Mouse (Mus musculus): Measurements from ENCODE around the gene Cdh13. TPM values are rescaled to one million over a fixed set of nuclear protein-coding genes. Genes with fewer than 3 reads are reported as not detected.

Cdh13 gene
- polyA plus RNA-seq, 3 experiments from 2014 or later: 0.15 to 0.35 TPM; not detected in 1

- no peak for ATAC-seq
Observed at GRCm38 (mm10) chr8:118827726-118828125, 544.2 kb downstream of the Cdh13 start.

- no peak for ATAC-seq
Observed at GRCm38 (mm10) chr8:118830291-118830690, 546.8 kb downstream of the Cdh13 start.

- no peak for ATAC-seq
Observed at GRCm38 (mm10) chr8:118831026-118831425, 547.5 kb downstream of the Cdh13 start.

- ATAC-seq: no peak
Observed at GRCm38 (mm10) chr8:118838801-118839200, 555.3 kb downstream of the Cdh13 start.

GRCm38 (mm10) chr8:118845690-118846089 lies 562.2 kb downstream of the Cdh13 start:
- no peak for ATAC-seq

- no peak for ATAC-seq
Observed at GRCm38 (mm10) chr8:118848021-118848420, 564.5 kb downstream of the Cdh13 start.

GRCm38 (mm10) chr8:118849515-118849914 lies 566.0 kb downstream of the Cdh13 start:
- ATAC-seq: no peak

- ATAC-seq: no peak
Observed at GRCm38 (mm10) chr8:118850381-118850780, 566.8 kb downstream of the Cdh13 start.

- no peak for ATAC-seq
Observed at GRCm38 (mm10) chr8:118851361-118851760, 567.8 kb downstream of the Cdh13 start.

- ATAC-seq: no peak
Observed at GRCm38 (mm10) chr8:118852861-118853260, 569.3 kb downstream of the Cdh13 start.

GRCm38 (mm10) chr8:118854656-118855055 lies 571.1 kb downstream of the Cdh13 start:
- no peak for ATAC-seq

GRCm38 (mm10) chr8:118866332-118866731 lies 582.8 kb downstream of the Cdh13 start:
- ATAC-seq: no peak

- ATAC-seq: no peak
Observed at GRCm38 (mm10) chr8:118870711-118871110, 587.2 kb downstream of the Cdh13 start.

GRCm38 (mm10) chr8:118879939-118880825 lies 596.6 kb downstream of the Cdh13 start:
- no peak for ATAC-seq

- no peak for ATAC-seq
Observed at GRCm38 (mm10) chr8:118884296-118884695, 600.8 kb downstream of the Cdh13 start.

- no peak for ATAC-seq
Observed at GRCm38 (mm10) chr8:118884988-118885387, 601.5 kb downstream of the Cdh13 start.

- no peak for ATAC-seq
Observed at GRCm38 (mm10) chr8:118902402-118902801, 618.9 kb downstream of the Cdh13 start.

- no peak for ATAC-seq
Observed at GRCm38 (mm10) chr8:118916513-118916912, 633.0 kb downstream of the Cdh13 start.

GRCm38 (mm10) chr8:118937412-118937811 lies 653.9 kb downstream of the Cdh13 start:
- ATAC-seq: no peak

GRCm38 (mm10) chr8:118938025-118938424 lies 654.5 kb downstream of the Cdh13 start:
- ATAC-seq: no peak

- no peak for ATAC-seq
Observed at GRCm38 (mm10) chr8:118951766-118952741, 668.5 kb downstream of the Cdh13 start.

- no peak for ATAC-seq
Observed at GRCm38 (mm10) chr8:118956109-118956508, 672.6 kb downstream of the Cdh13 start.

- ATAC-seq: no peak
Observed at GRCm38 (mm10) chr8:118961877-118962545, 678.5 kb downstream of the Cdh13 start.

Data from inflammation-experienced regulatory T-cells, adult 6 months (primary cell).